Mouse (Mus musculus): ENCODE measurements at regions not wholly inside any gene's neighbourhood (a gene's known extent, or its start where the extent isn't known, plus 50 kb on each side); places are given as distances from the start of the nearest gene placed in this dataset.

- TF ChIP-seq CTCF (IDR thresholded peaks at IDR 0.05; ENCODE audit: low read depth, low read length) (no peak), POLR2A (IDR thresholded peaks at IDR 0.05; ENCODE audit: extremely low read depth, insufficient read depth, low read length) (no peak)
Observed at GRCm38 (mm10) chr5:46059910-46060309, 202.5 kb upstream of the Lcorl start.
